Mouse (Mus musculus) MEL (cell line): Measurements from ENCODE around the gene Kifc5b. TPM values are rescaled to one million over a fixed set of nuclear protein-coding genes. Genes with fewer than 3 reads are reported as not detected.

Experiments used
- DNase-seq: peaks from one replicate; pipeline ENCODE4 v3.0.0; 2011; ENCODE audit warnings: low read depth, low spot score
- H3K27ac ChIP-seq: 2 replicates; pipeline ENCODE4 v1.5.1; 2012; ENCODE audit warnings: low read depth, mild to moderate bottlenecking, control low read depth, low read length, moderate library complexity; ENCODE audit not compliant: control insufficient read depth
- H3K27me3 ChIP-seq, 2 experiments: fragments of 150-350 bp in 1 of 2; sonication (generic) in 1 of 2; 2 replicates each; pipeline ENCODE4 v1.6.1; 2012; ENCODE audit warnings: low read length in 2 of 2, mild to moderate bottlenecking in 2 of 2, improper control_type of control experiment in 1 of 2, moderate library complexity in 1 of 2; ENCODE audit not compliant: insufficient read depth in 2 of 2, control insufficient read depth in 1 of 2
- H3K36me3 ChIP-seq, 2 experiments: 2 replicates each; pipeline ENCODE4 v1.6.1; 2012 to 2014; ENCODE audit warnings: low read length in 2 of 2, improper control_type of control experiment in 1 of 2, inconsistent platforms in 1 of 2, mild to moderate bottlenecking in 1 of 2; ENCODE audit not compliant: insufficient read depth in 2 of 2, control insufficient read depth in 1 of 2
- H3K4me1 ChIP-seq, 2 experiments: fragments of 150-350 bp in 1 of 2; sonication (generic) in 1 of 2; 2 replicates each; pipeline ENCODE4 v1.6.1; 2012; ENCODE audit warnings: low read length in 2 of 2, improper control_type of control experiment in 1 of 2, mild to moderate bottlenecking in 1 of 2; ENCODE audit not compliant: insufficient read depth in 2 of 2, control insufficient read depth in 1 of 2
- H3K4me3 ChIP-seq, 2 experiments: fragments of 150-350 bp in 1 of 2; sonication (generic) in 1 of 2; 2 replicates each; pipeline ENCODE4 v1.5.1; 2012; ENCODE audit warnings: low read depth in 2 of 2, low read length in 2 of 2, mild to moderate bottlenecking in 2 of 2, moderate library complexity in 2 of 2, control low read depth in 1 of 2, improper control_type of control experiment in 1 of 2; ENCODE audit not compliant: control insufficient read depth in 1 of 2, insufficient read depth in 1 of 2
- H3K79me2 ChIP-seq: 2 replicates; pipeline ENCODE4 v1.6.1; 2012; ENCODE audit warnings: mild to moderate bottlenecking, low read length, moderate library complexity; ENCODE audit not compliant: control insufficient read depth, poor library complexity, insufficient read depth
- H3K9ac ChIP-seq: 2 replicates; pipeline ENCODE4 v1.6.1; 2012; ENCODE audit warnings: low read depth, mild to moderate bottlenecking, control low read depth, low read length, moderate library complexity; ENCODE audit not compliant: control insufficient read depth, poor library complexity, severe bottlenecking
- H3K9me3 ChIP-seq: fragments of 150-350 bp; sonication (generic); replicated peaks from 2 replicates; pipeline ENCODE4 v1.6.1; 2012; ENCODE audit warnings: mild to moderate bottlenecking, low read length, improper control_type of control experiment, moderate library complexity; ENCODE audit not compliant: insufficient read depth
- BHLHE40 ChIP-seq: IDR thresholded peaks from 2 replicates; pipeline ENCODE4 v1.6.1; 2012; ENCODE audit warnings: low read depth, mild to moderate bottlenecking, inconsistent platforms, low read length, improper control_type of control experiment, borderline replicate concordance
- E2F4 ChIP-seq: IDR thresholded peaks from 2 replicates; pipeline ENCODE4 v1.6.1; 2011; ENCODE audit warnings: low read depth, low read length, improper control_type of control experiment, borderline replicate concordance
- EP300 ChIP-seq, 2 experiments: IDR thresholded peaks; 2 replicates each; pipeline ENCODE4 v1.6.1; 2011; ENCODE audit warnings: improper control_type of control experiment in 2 of 2, low read length in 2 of 2, low read depth in 1 of 2, mild to moderate bottlenecking in 1 of 2
- ETS1 ChIP-seq: IDR thresholded peaks from 2 replicates; pipeline ENCODE4 v1.6.1; 2012; ENCODE audit warnings: low read depth, mild to moderate bottlenecking, inconsistent platforms, low read length, improper control_type of control experiment, moderate library complexity
- GATA1 ChIP-seq: IDR thresholded peaks from 2 replicates; pipeline ENCODE4 v1.6.1; 2011; ENCODE audit warnings: low read depth, low read length, improper control_type of control experiment
- HCFC1 ChIP-seq: IDR thresholded peaks from 2 replicates; pipeline ENCODE4 v1.6.1; 2012; ENCODE audit warnings: low read depth, mild to moderate bottlenecking, inconsistent platforms, low read length, improper control_type of control experiment, moderate library complexity
- JUND ChIP-seq: IDR thresholded peaks from 2 replicates; pipeline ENCODE4 v1.6.1; 2011; ENCODE audit warnings: low read depth, mild to moderate bottlenecking, improper control_type of control experiment, low read length
- KAT2A ChIP-seq: conservative IDR thresholded peaks from 2 replicates; pipeline ENCODE4 v1.6.1; 2012; ENCODE audit warnings: low read depth, low read length, improper control_type of control experiment, inconsistent platforms
- MAFK ChIP-seq: IDR thresholded peaks from 2 replicates; pipeline ENCODE4 v1.6.1; 2011; ENCODE audit warnings: low read depth, mild to moderate bottlenecking, low read length, improper control_type of control experiment, borderline replicate concordance
- MAX ChIP-seq: IDR thresholded peaks from 2 replicates; pipeline ENCODE4 v1.6.1; 2011; ENCODE audit warnings: low read length, improper control_type of control experiment
- MAZ ChIP-seq: IDR thresholded peaks from 2 replicates; pipeline ENCODE4 v1.6.1; 2012; ENCODE audit warnings: low read depth, mild to moderate bottlenecking, inconsistent platforms, low read length, improper control_type of control experiment
- MXI1 ChIP-seq: IDR thresholded peaks from 2 replicates; pipeline ENCODE4 v1.6.1; 2011; ENCODE audit warnings: mild to moderate bottlenecking, low read depth, low read length, improper control_type of control experiment
- MYB ChIP-seq: IDR thresholded peaks from 2 replicates; pipeline ENCODE4 v1.6.1; 2011; ENCODE audit warnings: mild to moderate bottlenecking, low read depth, low read length, improper control_type of control experiment
- MYC ChIP-seq: IDR thresholded peaks from 2 replicates; pipeline ENCODE4 v1.6.1; 2011; ENCODE audit warnings: low read depth, mild to moderate bottlenecking, low read length, improper control_type of control experiment, moderate library complexity
- NELFE ChIP-seq: IDR thresholded peaks from 2 replicates; pipeline ENCODE4 v1.6.1; 2011; ENCODE audit warnings: low read depth, low read length, improper control_type of control experiment
- NRF1 ChIP-seq: IDR thresholded peaks from 2 replicates; pipeline ENCODE4 v1.6.1; 2014; ENCODE audit warnings: low read depth, mild to moderate bottlenecking, inconsistent platforms, low read length, improper control_type of control experiment, moderate library complexity; ENCODE audit not compliant: poor library complexity, insufficient read depth, severe bottlenecking
- POLR2AphosphoS2 ChIP-seq: IDR thresholded peaks from 2 replicates; pipeline ENCODE4 v1.6.1; 2011; ENCODE audit warnings: low read length, improper control_type of control experiment
- POLR2AphosphoS5 ChIP-seq: IDR thresholded peaks from 2 replicates; pipeline ENCODE4 v1.6.1; 2012; ENCODE audit warnings: low read depth, borderline replicate concordance, mild to moderate bottlenecking, inconsistent platforms, low read length, moderate library complexity, mixed read lengths
- RAD21 ChIP-seq: IDR thresholded peaks from 2 replicates; pipeline ENCODE4 v1.6.1; 2011; ENCODE audit warnings: mild to moderate bottlenecking, low read depth, low read length, improper control_type of control experiment
- RCOR1 ChIP-seq: IDR thresholded peaks from 2 replicates; pipeline ENCODE4 v1.6.1; 2012; ENCODE audit warnings: low read depth, mild to moderate bottlenecking, inconsistent platforms, low read length, improper control_type of control experiment
- SIN3A ChIP-seq: IDR thresholded peaks from 2 replicates; pipeline ENCODE4 v1.6.1; 2012; ENCODE audit warnings: low read length, improper control_type of control experiment, inconsistent platforms
- SMC3 ChIP-seq: IDR thresholded peaks from 2 replicates; pipeline ENCODE4 v1.6.1; 2011; ENCODE audit warnings: low read depth, low read length, improper control_type of control experiment
- TAL1 ChIP-seq: IDR thresholded peaks from 2 replicates; pipeline ENCODE4 v1.6.1; 2012; ENCODE audit warnings: mild to moderate bottlenecking, inconsistent platforms, low read length, moderate library complexity, mixed read lengths
- ZC3H11A ChIP-seq: IDR thresholded peaks from 2 replicates; pipeline ENCODE4 v1.6.1; 2012; ENCODE audit warnings: low read depth, mild to moderate bottlenecking, inconsistent platforms, low read length, improper control_type of control experiment
- polyA plus RNA-seq, 2 experiments: library from polyadenylated mRNA; stranded (reverse) in 1 of 2; unstranded in 1 of 2; fragments of >175 nt in 1 of 2; fragments of >200 nt in 1 of 2; gene quantifications; 2 replicates each; pipeline versions ENCODE4 v1.2.1 to v1.2.4; 2012; ENCODE audit warnings: low replicate concordance in 2 of 2, low read depth in 1 of 2; ENCODE audit not compliant: insufficient read length in 2 of 2, insufficient read depth in 1 of 2, missing spikeins in 1 of 2
- total RNA-seq: library from RNA; depleted of rRNA; stranded (reverse); fragments of 300-350 nt; gene quantifications from 2 replicates; pipeline ENCODE4 v1.2.3, GENCODE M21; 2012

The Kifc5b gene
- total and polyA plus RNA-seq, 3 experiments: 10.6 to 111 (median 45.4) TPM

GRCm38 (mm10) chr17:26970221-26970620 is 53.3 kb downstream of the Kifc5b start:
- H3K36me3 ChIP-seq: peaks cover 0 to 19% of the 10 kb centered on the region in 2 experiments; a peak in 2 of 4 replicates
- no peak overlapping the region for H3K9ac ChIP-seq
- H3K27me3 ChIP-seq: no peaks in the 10 kb centered on the region
- DNase-seq: no peak
- TF ChIP-seq TAL1 (no peak), SIN3A (no peak), MAFK (no peak), BHLHE40 (no peak), POLR2AphosphoS2 (no peak), NELFE (no peak), GATA1 (no peak), MXI1 (no peak), MYC (no peak), RCOR1 (no peak), MAX (no peak), EP300 (IDR thresholded peaks at IDR 0.05; ENCODE audit: low read depth in 1 of 2, low read length in 2 of 2) (no peak), SMC3 (no peak), NRF1 (no peak)
- peaks cover 0 to 16% of the 10 kb centered on the region in 2 experiments; a peak in 3 of 4 replicates for H3K4me1 ChIP-seq
- no peaks in the 10 kb centered on the region for H3K9me3 ChIP-seq
- no peak overlapping the region for H3K27ac ChIP-seq
- no peak overlapping the region for H3K4me3 ChIP-seq
- peaks cover 26% of the 10 kb centered on the region for H3K79me2 ChIP-seq

DNA sequence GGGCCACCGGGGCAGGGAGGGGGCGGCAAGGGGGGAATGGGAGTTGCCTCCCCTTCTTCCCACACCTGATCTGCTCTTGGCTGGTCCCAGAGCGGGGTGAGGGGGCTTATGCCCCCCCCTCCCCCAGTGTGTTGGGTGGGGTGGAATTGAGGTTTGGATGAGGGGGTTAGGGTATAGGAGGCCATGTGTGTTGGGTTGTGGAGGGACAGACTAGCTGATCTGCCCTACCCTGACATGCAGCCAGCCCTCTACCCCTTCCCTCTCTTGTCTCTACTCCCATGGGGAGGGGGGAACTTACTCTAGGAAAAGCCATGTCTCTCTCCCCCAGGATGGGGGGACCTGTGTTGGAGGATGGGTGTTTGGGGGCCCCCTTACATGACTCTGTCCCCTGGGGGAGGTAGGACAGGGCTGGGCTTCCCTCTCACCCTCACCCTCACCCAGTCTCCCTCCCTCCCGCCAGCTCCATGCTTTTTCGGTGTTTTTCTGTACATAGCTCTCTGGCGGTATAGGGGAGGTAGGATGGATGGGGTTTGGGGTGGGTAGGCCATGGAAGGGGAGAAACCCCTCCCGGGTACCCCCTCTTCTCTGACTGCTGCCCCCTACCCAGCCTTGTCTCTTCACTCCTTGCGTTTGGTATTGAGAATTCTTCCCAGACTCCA is 54.5 kb downstream of the Kifc5b start:
- H3K36me3 ChIP-seq: peaks cover 1 to 26% of the 10 kb centered on the region in 2 experiments; a peak in 2 of 4 replicates

More for the DNA sequence above, 54.5 kb downstream of the Kifc5b start:
- no peak for DNase-seq
- no peak for TF ChIP-seq GATA1
- TF ChIP-seq JUND: no peak
- no peak for TF ChIP-seq MXI1
- TF ChIP-seq KAT2A: no peak
- TF ChIP-seq MYC: no peak
- no peak for TF ChIP-seq RAD21
- no peak for TF ChIP-seq ETS1
- TF ChIP-seq MYB: no peak
- no peak for TF ChIP-seq MAZ
- no peak for TF ChIP-seq E2F4
- TF ChIP-seq NRF1: no peak
- no peak for TF ChIP-seq HCFC1
- no peak for TF ChIP-seq SMC3
- TF ChIP-seq TAL1: no peak
- TF ChIP-seq BHLHE40: no peak
- no peak for TF ChIP-seq POLR2AphosphoS5
- no peak for TF ChIP-seq ZC3H11A
- H3K9ac ChIP-seq: no peak overlapping the region
- H3K27ac ChIP-seq: no peak overlapping the region
- H3K9me3 ChIP-seq: no peaks in the 10 kb centered on the region
- peaks cover 0 to 22% of the 10 kb centered on the region in 2 experiments; a peak in 3 of 4 replicates for H3K4me1 ChIP-seq
- no peak overlapping the region for H3K4me3 ChIP-seq
- peaks cover 34% of the 10 kb centered on the region for H3K79me2 ChIP-seq
- no peaks in the 10 kb centered on the region for H3K27me3 ChIP-seq
